Mouse (Mus musculus) liver, adult (tissue): ENCODE measurements around the gene Dcst2.

Experiments used
- GATA4 ChIP-seq: IDR thresholded peaks from 2 replicates; pipeline ENCODE4 v1.6.1; 2014; ENCODE audit warnings: mild to moderate bottlenecking, low read length; ENCODE audit not compliant: insufficient replicate concordance

Gene Dcst2

DNA sequence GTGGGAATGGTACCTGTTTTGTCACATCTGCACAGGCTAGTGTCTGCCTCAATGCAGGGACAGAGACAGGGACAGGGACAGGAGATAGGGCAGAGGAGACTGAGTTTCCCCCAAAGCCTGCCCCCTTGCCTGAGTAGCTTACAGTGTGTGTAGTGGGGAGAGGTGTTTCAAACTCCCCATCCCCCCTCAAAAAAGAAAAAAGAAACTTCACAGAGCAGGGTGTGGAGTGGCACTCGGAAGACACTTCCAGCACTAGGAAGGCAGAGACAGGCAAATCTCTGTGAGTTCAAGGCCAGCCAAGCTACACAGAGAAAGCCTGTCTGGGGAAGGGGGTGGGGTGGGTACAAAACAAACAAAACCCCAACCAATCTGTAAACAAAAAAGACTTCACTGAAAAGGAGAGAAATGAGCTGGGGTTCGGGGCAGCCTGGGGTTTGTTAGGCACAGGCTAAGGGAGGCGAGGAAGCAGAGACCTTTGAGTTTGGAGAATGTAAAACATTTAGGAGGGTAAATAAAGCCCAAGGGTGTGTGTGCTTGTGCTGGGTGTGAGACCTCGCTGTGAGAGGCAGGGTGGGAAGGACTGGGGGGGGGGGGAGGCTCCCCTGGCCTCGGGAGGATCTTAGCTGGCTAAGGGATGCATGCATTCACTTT lies 11.9 kb downstream of the Dcst2 start:
- TF ChIP-seq GATA4: no peak

DNA sequence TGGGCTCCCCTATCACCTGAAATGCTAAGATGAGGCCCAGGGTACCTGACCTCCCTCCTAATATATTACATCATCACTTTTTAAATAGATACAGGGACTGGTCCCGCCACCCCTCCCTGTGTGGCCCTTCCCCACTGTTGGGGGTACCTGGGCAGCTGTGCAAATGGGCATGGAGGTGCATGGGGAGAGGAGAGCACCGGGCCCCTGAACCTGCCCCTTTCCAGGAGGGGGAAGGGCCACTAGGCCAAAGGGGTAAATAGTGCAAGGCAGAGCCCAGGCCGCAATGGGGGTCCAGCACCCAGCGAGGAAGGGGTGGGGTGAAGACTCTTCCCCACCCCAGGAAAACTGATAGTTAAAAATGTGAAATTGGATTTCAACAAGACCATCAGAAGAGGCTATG lies 16.1 kb downstream of the Dcst2 start:
- no peak for TF ChIP-seq GATA4

DNA sequence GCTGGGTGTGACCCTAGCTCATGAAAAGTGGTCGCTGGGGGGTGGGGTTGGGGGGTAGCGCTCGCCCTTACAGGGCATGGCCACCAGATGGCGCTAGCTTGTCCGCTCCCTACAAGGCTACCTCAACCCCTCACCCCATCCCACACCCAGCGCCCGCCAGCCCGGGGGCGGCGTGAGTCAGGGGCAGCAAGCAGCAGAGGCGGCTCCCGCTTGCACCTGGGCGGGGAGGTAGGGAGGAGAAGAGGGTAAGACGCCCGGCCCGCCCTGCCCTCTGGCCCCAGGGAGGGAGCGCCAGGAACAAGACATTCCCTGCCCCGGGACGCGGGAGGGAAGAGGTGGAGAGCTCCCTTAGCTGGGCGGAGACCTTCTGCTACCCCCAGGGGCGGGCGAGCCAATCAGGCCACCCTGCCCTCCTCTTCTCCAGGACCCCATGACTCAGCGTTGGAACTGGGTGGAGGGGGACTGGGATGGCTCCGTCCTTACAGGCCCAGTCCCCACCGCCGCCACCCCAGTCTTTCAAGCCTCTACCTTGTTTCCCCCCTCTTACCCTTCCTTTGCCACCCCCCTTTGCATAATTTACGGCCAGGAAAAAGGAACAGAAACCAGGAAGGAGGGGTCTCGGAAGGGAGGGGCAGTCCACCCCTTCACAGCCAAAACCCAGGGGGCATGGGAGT lies 16.8 kb downstream of the Dcst2 start:
- TF ChIP-seq GATA4: no peak

DNA sequence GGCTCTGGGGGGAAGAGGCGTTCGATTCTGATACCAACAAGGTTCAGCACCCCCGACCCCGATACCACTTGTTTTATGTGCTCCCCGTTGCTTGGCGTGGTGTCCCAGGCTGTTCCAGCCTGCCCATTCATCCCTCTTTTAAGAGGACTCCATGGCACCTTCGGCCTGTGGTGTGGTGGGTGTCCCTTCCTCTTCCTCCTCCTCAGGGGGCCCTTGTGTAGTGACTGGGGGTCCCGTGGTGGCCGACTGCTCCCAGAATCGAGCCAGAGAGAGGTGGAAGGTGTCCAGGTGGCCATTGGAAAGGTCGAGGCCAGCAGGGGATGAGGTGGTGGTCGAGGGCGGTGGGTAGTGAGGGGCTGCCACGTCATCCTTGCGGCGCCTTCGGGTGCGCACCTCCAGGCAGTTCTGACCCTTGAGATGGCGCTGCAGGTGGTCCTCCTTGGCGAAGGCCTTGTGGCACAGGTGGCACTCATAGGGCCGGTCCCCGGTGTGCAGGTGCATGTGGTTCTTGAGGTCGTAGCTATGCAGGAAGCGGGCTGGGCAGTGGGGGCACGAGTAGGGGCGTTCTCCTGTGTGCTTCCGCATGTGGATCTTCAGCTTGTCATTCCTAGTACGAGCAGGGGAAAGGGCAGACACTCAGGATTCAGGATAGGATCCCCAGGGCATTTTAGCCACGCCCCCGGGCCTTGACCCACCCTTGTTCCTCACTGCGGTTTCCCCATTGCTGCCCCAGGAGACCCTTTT lies 17.8 kb downstream of the Dcst2 start:
- TF ChIP-seq GATA4: no peak

DNA sequence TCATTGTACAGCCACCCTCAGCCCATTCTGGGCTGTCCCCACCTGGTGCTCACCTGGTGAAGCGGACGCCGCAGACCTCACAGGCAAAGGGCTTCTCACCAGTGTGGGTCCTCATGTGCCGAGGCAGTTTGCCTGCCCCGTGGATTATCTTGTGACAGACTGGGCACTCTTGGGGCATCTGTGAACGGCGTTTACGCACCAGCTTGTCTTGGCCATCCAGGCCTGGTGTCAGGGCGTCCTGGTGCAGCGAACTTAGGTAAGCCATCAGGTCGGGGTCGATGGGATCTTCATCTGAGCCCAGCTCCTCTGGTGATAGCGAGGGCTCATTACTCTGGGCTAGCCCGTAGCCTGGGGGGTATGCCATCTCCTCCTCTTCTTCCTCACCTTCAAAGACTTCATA lies 18.5 kb downstream of the Dcst2 start:
- TF ChIP-seq GATA4: no peak

DNA sequence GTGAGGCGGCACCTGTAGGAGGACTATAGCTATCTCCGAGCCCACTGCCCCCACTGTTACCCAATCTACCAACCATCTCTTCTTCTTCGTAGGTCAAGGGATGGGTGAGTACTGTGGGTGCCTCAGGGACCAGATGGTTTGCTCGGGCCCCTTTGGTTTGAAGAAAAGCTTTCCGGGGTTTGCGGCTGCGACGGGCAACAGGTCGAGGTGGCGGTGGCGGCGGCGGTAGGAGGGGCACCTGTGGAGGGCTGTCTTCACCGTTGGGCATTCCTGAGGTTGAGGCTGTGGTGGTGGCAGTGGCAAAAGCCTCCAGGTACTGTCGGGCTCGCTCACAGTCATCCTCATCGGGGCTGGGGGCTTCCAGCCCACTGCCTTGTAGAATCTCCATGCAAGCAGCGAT lies 18.9 kb downstream of the Dcst2 start:
- no peak for TF ChIP-seq GATA4

DNA sequence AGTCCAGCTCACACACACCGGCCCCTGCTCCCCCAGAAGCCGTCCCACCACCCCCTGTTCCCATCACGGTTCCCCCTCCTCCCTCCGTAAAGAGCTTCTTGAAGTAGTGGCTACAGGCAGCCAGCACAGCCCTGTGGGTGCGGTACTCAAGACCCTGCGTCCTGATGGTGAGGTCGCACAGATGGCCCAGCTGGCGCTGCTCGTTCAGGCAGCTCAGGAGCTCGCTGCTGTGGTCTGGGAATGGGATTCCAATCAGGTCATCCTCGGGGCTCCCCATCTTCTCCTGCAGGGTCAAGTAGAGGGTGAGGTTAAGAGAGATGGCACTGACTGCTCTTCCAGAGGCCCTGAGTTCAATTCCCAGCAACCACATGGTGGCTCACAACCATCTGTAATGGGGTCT lies 19.5 kb downstream of the Dcst2 start:
- TF ChIP-seq GATA4: no peak

DNA sequence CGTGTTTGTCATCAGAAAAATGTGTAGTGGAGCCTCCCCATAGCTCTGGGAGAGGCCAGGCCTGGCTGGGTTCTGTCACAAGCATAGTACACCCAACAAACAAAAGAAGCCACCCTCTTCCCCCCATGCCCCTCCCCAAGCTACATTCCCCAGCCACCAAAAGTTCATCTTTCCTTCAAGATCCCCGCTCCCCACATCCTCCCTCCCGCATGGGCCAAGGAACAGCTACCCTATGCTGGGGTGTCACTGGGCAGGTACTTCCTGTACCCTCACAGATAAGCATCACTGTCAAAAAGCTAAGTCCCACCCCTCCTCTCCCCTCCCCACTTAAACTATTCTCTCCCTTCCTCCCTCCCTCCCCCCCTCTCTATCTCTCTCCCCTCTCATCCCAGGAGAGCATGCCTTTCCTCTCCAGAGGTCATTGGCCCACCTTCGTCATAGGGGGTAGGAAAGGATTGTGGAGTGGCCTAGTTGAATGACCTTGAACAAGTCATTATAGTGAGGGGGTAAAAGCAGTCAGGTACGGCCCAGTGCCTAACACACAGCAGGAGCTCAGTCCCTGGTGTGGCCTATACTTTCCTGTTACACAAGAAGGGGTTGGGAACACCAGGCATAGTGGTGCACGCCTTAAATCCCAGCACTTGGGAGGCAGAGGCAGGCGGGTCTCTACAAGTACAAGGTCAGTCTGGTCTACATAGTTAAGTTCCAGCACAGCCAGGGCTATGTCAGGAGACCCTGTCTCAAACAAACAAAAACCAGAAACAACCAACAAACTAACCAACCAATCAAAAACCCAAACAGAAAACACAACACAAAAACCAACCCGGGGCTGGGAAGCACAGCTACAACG lies 20.5 kb downstream of the Dcst2 start:
- no peak for TF ChIP-seq GATA4

DNA sequence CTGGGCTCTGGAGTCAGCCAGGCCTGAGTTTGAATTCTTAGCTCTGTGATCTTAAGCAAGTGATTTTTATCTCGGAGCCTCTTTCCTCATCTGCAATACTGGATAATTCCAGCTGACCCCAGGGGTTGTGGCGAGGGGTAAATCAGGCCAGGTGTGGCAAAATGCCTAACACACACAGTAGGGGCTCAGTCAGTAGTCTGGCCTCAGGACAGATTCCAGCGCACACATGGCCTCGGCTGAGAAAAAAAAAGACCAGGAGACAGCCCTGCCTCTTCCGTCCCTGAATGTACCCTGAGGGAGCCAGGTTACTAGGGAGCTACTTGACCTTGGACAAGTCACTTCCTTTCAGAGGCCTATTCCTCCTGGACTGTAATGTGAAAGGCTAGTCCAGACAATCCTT lies 21.2 kb downstream of the Dcst2 start:
- TF ChIP-seq GATA4: no peak

DNA sequence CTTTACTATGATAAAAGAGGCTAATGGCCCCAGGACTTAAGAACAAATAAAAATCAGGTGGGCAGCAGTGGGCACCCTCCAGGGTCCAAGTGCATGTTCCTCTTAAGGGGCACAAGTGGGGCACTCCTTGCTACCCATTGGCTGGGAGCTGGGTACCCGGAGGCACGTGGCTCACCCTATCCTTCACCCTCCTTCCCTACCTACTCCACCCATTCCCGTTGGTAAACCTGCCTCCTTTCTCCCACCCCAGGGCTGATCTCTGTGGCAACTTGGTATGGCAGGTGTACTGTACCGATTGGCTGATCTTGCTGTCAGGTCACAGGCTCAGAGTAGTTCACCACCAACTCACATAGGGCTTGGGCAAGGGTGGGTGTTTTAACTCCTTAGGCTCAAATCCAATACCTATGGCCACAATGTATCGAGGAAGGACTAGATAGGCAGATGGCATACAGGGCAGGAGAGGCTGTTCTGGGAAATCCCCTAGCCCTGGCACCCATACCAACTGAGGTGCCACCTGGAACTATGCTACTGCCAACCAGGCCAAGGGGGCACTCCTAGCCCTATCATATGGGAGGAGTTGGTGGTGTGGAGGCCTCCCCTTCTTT lies 22.0 kb downstream of the Dcst2 start:
- TF ChIP-seq GATA4: no peak

DNA sequence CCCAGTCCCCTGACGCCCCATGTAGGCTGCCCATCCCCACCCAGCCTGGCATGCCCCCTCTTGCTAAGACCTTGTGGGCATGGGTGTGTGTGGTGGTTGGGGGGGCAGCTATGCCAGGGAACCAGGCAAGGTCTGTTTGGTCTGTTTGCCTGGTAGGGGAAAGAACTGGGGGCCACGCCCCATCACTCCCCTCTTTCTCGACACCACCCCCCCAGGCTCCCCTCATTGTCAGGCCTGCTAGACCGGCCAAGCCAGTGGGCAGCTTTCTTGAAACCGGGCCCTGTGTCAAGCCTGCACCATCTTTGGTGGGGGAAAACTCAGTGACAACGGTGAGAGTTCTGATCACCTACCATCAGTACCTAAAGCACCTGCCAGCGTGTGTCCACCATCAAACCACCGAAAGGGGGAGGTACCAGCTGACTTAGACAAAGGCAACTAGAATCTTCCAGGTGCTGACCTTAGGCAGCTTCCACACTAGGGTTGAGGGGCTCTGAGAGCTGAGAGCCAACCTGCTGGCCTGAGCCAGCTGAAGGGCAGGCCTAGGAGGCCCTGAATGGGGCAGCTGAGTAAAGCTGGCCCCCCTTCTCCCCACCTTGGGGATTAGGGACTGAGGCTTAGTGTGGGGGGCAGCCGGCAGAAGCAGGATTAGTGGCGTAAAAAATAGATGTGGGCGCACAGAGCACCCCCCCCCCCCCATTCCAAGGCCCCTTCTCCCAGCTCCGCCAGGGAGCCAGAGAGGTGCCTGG lies 22.7 kb downstream of the Dcst2 start:
- no peak for TF ChIP-seq GATA4

DNA sequence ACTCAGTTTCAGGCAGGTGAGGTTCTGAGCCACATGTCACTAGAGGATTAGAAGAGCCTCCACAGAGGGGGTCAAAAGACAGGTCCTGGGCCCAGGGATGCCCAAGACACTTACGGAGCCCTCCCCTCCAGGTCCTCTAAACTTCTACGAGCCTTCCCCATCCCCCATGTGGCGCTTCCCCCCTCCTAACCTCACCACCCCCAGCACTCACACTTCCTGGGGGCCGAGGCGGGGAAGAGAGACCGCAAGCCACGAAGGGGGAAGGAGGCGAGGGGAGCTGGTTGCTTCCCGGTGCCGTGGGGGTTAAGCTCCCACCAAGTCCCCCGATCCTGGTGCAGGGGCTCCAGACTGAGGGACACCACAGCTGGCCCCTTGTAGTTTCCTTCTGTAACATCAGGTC lies 23.7 kb downstream of the Dcst2 start:
- no peak for TF ChIP-seq GATA4

DNA sequence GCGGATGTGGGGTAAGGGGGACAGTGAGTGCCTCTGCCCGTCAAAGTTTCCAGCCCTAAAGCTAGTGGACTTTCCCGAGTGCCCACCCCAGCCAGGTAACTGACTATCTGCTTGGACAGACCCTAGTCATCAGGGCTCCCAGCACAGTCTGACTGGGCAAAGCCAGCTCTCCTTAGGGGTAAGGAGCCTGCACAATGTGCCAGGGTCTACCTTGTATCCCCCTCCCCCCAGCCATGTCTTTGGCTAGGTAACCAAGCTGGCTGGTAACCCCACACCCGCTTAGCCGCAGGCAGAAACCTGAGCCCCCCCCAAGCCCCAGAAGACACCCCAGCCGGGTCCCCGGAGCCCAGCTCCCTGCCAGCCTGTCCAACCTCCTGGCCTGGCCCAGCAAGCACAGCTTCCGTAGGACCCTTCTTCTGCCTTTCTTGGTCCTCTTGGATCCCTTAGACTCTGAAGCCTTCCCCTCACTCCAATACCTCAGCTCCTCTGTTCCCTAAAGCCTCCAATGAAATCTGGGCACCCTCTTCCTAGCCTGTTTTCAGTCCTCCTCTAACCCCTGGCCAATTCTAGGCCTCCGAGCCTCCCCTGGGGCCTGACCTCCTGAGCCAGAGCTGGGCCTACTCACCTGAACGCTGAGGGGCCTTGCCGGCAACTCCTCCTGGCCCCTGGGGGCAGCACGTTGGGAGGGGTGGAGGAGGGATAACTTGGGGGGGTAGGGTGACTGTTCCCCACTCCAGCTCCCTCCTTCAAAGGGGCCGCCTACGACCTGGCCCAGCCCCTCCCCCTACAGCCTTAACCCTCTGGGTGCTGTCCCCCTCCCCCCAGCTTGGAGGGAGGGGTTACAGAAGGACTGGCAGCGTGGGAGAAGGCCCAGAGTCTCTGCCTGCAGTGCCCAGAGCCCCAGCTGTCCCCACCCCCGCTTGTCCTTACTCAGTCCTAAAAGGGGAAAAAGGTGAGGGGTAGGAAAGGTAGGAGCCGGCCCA lies 25.0 kb downstream of the Dcst2 start:
- TF ChIP-seq GATA4: no peak
